Mouse (Mus musculus): Measurements from ENCODE around the gene Mbd3l2. TPM values are rescaled to one million over a fixed set of nuclear protein-coding genes. Genes with fewer than 3 reads are reported as not detected.

The Mbd3l2 gene
- polyA plus RNA-seq, 1 experiment, result not detected

- TF ChIP-seq CTCF (IDR thresholded peaks at IDR 0.05; ENCODE audit: extremely low read depth, insufficient read length, insufficient replicate concordance, low read depth, low read length) (no peak), POLR2A (IDR thresholded peaks at IDR 0.05; ENCODE audit: low read depth, low read length) (no peak)
- Histone ChIP-seq H3K36me3 (ENCODE audit: control insufficient read depth, insufficient read depth, low read length) (no peaks in the 10 kb centered on the region), H3K27me3 (ENCODE audit: control insufficient read depth, insufficient read depth, low read length) (no peaks in the 10 kb centered on the region), H3K4me1 (ENCODE audit: control insufficient read depth, insufficient read depth, insufficient read length, low read length) (no peaks in the 10 kb centered on the region), H3K4me3 (ENCODE audit: low read depth, low read length) (no peak overlapping the region), H3K27ac (ENCODE audit: insufficient read depth, low read depth, low read length) (no peak overlapping the region)
- 84% methylated on average over 3 of the region's 3 CpGs for WGBS
Observed at GRCm38 (mm10) chr9:18467350-18467749, 36.9 kb downstream of the Mbd3l2 start.

DNA sequence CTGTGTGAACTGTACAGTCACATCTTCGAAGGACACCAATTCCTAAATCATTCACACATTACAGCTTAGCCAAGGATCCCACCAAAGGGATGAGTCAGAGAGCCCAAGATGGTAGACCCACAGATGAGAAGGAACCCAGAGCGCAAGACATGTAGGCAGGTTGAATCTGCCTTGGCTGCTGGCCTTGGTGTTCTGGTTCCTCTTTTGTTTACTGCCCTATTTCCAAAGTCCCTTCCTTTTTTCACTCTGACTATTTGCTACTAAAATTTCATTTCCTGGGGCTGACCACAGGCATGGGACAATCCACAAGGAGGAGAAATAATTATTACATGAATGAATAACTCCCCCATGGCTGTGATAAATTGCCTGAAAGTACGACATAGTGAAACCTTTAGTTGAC, 37.6 kb downstream of the Mbd3l2 start:
- Histone ChIP-seq H3K36me3 (ENCODE audit: control insufficient read depth, insufficient read depth, low read length) (no peaks in the 10 kb centered on the region), H3K4me3 (ENCODE audit: low read depth, low read length) (no peak overlapping the region), H3K4me1 (ENCODE audit: control insufficient read depth, insufficient read depth, insufficient read length, low read length) (no peaks in the 10 kb centered on the region), H3K27ac (ENCODE audit: insufficient read depth, low read depth, low read length) (no peak overlapping the region), H3K27me3 (ENCODE audit: control insufficient read depth, insufficient read depth, low read length) (no peaks in the 10 kb centered on the region)
- WGBS, result 84% methylated on average over 3 of the region's 3 CpGs
- TF ChIP-seq CTCF (IDR thresholded peaks at IDR 0.05; ENCODE audit: extremely low read depth, insufficient read length, insufficient replicate concordance, low read depth, low read length) (no peak), POLR2A (IDR thresholded peaks at IDR 0.05; ENCODE audit: low read depth, low read length) (no peak)

DNA sequence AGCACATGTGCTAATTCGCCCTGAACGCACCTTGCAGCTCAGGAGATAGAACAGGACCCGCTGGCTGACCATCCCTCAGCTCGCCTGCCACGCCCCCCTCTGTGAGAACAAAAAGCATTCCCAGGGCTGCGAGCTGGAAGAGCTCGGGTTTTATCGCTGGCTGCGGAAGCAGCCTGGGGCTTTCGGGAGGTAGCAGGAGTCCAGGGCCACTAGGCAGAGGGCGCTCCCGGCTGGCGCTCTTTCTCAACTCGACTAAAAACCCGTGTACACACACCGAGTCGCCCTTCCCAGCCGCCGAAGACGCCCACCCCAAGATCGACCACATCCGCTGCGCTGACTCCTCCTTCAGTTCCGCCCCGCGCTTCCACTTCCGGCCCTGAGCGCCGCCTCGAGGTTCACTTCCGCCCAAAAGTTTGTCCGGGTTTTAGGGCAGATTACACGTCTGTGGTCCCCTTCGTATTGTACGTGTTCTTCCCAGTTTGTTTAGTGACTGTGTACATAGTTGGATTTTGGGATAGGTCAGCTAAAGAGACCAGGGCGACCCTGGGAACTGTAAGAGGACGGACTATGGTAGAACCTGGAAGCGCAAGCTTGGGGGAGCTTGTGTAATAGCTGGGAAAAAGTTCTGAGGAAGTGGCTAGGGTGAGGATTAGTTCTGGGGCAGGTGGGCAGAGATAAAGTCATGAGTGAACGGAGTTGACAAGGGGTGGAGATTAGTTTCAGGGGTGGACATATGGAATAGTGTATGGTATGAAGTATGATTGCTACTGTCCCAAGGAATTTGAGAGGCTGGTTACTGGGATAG, 43.1 kb downstream of the Mbd3l2 start:
- Histone ChIP-seq H3K4me3 (ENCODE audit: low read depth, low read length) (peak overlapping the region; percentile 75), H3K27me3 (ENCODE audit: control insufficient read depth, insufficient read depth, low read length) (no peaks in the 10 kb centered on the region), H3K4me1 (ENCODE audit: control insufficient read depth, insufficient read depth, insufficient read length, low read length) (no peaks in the 10 kb centered on the region; the same call in 1 of the 2 replicates), H3K27ac (ENCODE audit: insufficient read depth, low read depth, low read length) (peak overlapping the region; percentile 17), H3K36me3 (ENCODE audit: control insufficient read depth, insufficient read depth, low read length) (no peaks in the 10 kb centered on the region)
- WGBS, result 3% methylated on average over 39 of the region's 39 CpGs
- no peak; the same call in 1 of the 2 replicates for TF ChIP-seq POLR2A (IDR thresholded peaks at IDR 0.05; ENCODE audit: low read depth, low read length)
- TF ChIP-seq CTCF (IDR thresholded peaks at IDR 0.05; ENCODE audit: extremely low read depth, insufficient read length, insufficient replicate concordance, low read depth, low read length), result no peak

- H3K4me3 ChIP-seq (ENCODE audit: low read depth, low read length), result no peak within 1 kb of the TSS
- WGBS, result 69% methylated on average over 3 of the region's 3 CpGs
- no peaks in the 10 kb centered on the region for H3K27me3 ChIP-seq (ENCODE audit: control insufficient read depth, insufficient read depth, low read length)
- H3K4me1 ChIP-seq (ENCODE audit: control insufficient read depth, insufficient read depth, insufficient read length, low read length), result no peaks in the 10 kb centered on the region; the same call in 1 of the 2 replicates
- H3K36me3 ChIP-seq (ENCODE audit: control insufficient read depth, insufficient read depth, low read length), result no peaks in the 10 kb centered on the region
- H3K27ac ChIP-seq (ENCODE audit: insufficient read depth, low read depth, low read length), result no peak within 1 kb of the TSS
- TF ChIP-seq CTCF (IDR thresholded peaks at IDR 0.05; ENCODE audit: extremely low read depth, insufficient read length, insufficient replicate concordance, low read depth, low read length) (no peak), POLR2A (IDR thresholded peaks at IDR 0.05; ENCODE audit: low read depth, low read length) (no peak)
Observed at GRCm38 (mm10) chr9:18478168-18478567, 47.7 kb downstream of the Mbd3l2 start, which contains the start of the genes Zfp558 and Mbd3l1. TSS of gene Zfp558 (minus strand) at chr9:18478268. TSS of gene Mbd3l1 (plus strand) at chr9:18478359.

Other genes with a start within 250 kb of the Mbd3l2 start
- 3.2 and 5.1 TPM in 2 replicates for gene Chordc1, start 138.5 kb upstream of the Mbd3l2 start, polyA plus RNA-seq (2012; rRNA removed)
- gene Naalad2, start 27.7 kb upstream of the Mbd3l2 start, polyA plus RNA-seq (2012; rRNA removed), result 0.06 TPM in 1 of 2 replicates, not detected in the other
- gene Ubtfl1, start 26.2 kb upstream of the Mbd3l2 start, polyA plus RNA-seq (2012; rRNA removed), result not detected in 2 replicates
- gene Zfp558, start 47.6 kb downstream of the Mbd3l2 start, polyA plus RNA-seq (2012; rRNA removed), result 0.37 TPM in 1 of 2 replicates, not detected in the other
- gene Mbd3l1, start 47.7 kb downstream of the Mbd3l2 start, polyA plus RNA-seq (2012; rRNA removed), result not detected in 2 replicates
- gene Muc16, start 243.9 kb downstream of the Mbd3l2 start, polyA plus RNA-seq (2012; rRNA removed), result 0.14 TPM in 1 of 2 replicates, not detected in the other